Mouse (Mus musculus): Measurements from ENCODE around the gene Kcnj12. TPM values are rescaled to one million over a fixed set of nuclear protein-coding genes. Genes with fewer than 3 reads are reported as not detected.

The Kcnj12 gene
- polyA plus RNA-seq, 1 experiment from 2014 or later = 0.76 TPM

GRCm38 (mm10) chr11:61062548-61063461 is 40.4 kb downstream of the Kcnj12 start:
- WGBS = 80% methylated on average over 18 of the region's 18 CpGs

GRCm38 (mm10) chr11:61063503-61063902 is 41.1 kb downstream of the Kcnj12 start:
- Histone ChIP-seq H3K27me3 (replicated peaks; ENCODE audit: control insufficient read depth, insufficient read depth, low read length) (no peaks in the 10 kb centered on the region), H3K36me3 (ENCODE audit: control insufficient read depth, insufficient read depth) (no peaks in the 10 kb centered on the region), H3K4me3 (ENCODE audit: low read depth, low read length) (no peak overlapping the region), H3K27ac (ENCODE audit: low read depth, low read length) (no peak overlapping the region), H3K4me1 (replicated peaks; ENCODE audit: control insufficient read depth, insufficient read depth, low read length) (0 out of 2 replicates have a peak, but pooled peaks cover 3% of the 10 kb centered on the region), H3K9ac (ENCODE audit: low read depth, low read length) (no peak overlapping the region), H3K4me2 (replicated peaks; ENCODE audit: low read depth) (no peak overlapping the region), H3K9me3 (ENCODE audit: control insufficient read depth) (no peaks in the 10 kb centered on the region)
- ATAC-seq = no peak
- WGBS = 79% methylated on average over 6 of the region's 6 CpGs
- no peak for TF ChIP-seq CTCF (IDR thresholded peaks at IDR 0.05; ENCODE audit: low read depth)

More at GRCm38 (mm10) chr11:61062548-61063461, 40.4 kb downstream of the Kcnj12 start:
- ATAC-seq = no peak
- TF ChIP-seq CTCF (IDR thresholded peaks at IDR 0.05; ENCODE audit: low read depth) = 0 out of 2 replicates have a peak, but pooled peaks have one; percentile 10
- Histone ChIP-seq H3K4me1 (replicated peaks; ENCODE audit: control insufficient read depth, insufficient read depth, low read length) (0 out of 2 replicates have a peak, but pooled peaks cover 3% of the 10 kb centered on the region), H3K4me2 (replicated peaks; ENCODE audit: low read depth) (no peak overlapping the region), H3K36me3 (ENCODE audit: control insufficient read depth, insufficient read depth) (no peaks in the 10 kb centered on the region), H3K27me3 (replicated peaks; ENCODE audit: control insufficient read depth, insufficient read depth, low read length) (no peaks in the 10 kb centered on the region), H3K27ac (ENCODE audit: low read depth, low read length) (no peak overlapping the region), H3K4me3 (ENCODE audit: low read depth, low read length) (no peak overlapping the region), H3K9me3 (ENCODE audit: control insufficient read depth) (no peaks in the 10 kb centered on the region), H3K9ac (ENCODE audit: low read depth, low read length) (no peak overlapping the region)

DNA sequence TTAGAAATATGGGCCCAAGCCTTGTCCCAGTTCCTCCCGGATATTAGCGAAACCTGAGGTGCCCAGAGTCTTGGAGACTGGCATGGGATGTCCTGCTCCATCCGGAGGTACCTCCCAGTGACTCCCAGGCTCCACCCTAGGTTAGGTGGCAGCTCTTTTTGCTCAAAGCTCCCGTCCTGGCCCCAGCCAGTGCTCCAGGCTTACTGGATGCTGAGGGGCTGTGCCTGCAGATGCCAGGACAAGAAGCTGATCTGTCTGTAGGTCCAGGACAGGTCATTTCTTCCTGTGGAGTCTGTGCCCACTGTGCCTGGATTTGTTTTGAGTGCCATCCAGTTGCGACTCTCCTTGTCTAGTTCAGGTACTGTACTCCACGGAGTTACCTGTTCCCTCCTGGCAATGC is 43.3 kb downstream of the Kcnj12 start:
- Histone ChIP-seq H3K27ac (ENCODE audit: low read depth, low read length) (no peak overlapping the region), H3K9me3 (ENCODE audit: control insufficient read depth) (no peaks in the 10 kb centered on the region), H3K36me3 (ENCODE audit: control insufficient read depth, insufficient read depth) (no peaks in the 10 kb centered on the region), H3K27me3 (replicated peaks; ENCODE audit: control insufficient read depth, insufficient read depth, low read length) (no peaks in the 10 kb centered on the region), H3K4me3 (ENCODE audit: low read depth, low read length) (no peak overlapping the region), H3K4me1 (replicated peaks; ENCODE audit: control insufficient read depth, insufficient read depth, low read length) (0 out of 2 replicates have a peak, but pooled peaks cover 3% of the 10 kb centered on the region), H3K4me2 (replicated peaks; ENCODE audit: low read depth) (no peak overlapping the region), H3K9ac (ENCODE audit: low read depth, low read length) (no peak overlapping the region)
- no peak for TF ChIP-seq CTCF (IDR thresholded peaks at IDR 0.05; ENCODE audit: low read depth)
- no peak for ATAC-seq
- 89% methylated on average over 6 of the region's 6 CpGs for WGBS

GRCm38 (mm10) chr11:61067133-61067835 is 44.9 kb downstream of the Kcnj12 start:
- no peak overlapping the region for H3K9ac ChIP-seq (ENCODE audit: low read depth, low read length)
- ATAC-seq = no peak

DNA sequence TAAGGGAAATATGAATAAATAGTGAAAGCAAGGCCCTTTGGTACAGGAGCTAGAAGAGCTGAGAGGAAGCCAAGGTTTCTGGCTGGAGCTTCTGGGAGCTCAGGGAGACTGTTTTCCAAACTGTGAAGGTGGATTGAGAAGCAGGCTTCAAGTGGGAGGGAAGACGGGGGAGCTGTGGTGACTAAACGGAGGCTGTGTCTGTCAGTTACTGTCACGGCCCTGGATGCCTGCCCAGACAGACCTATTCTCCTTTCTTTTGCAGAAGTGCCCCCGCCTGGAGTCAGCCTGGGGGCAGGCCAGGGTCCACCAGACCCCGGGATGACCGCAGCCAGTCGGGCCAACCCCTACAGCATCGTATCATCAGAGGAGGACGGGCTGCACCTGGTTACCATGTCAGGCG is 46.5 kb downstream of the Kcnj12 start:
- Histone ChIP-seq H3K9ac (ENCODE audit: low read depth, low read length) (no peak overlapping the region), H3K9me3 (ENCODE audit: control insufficient read depth) (no peaks in the 10 kb centered on the region), H3K27ac (ENCODE audit: low read depth, low read length) (no peak overlapping the region), H3K4me3 (ENCODE audit: low read depth, low read length) (no peak overlapping the region), H3K4me2 (replicated peaks; ENCODE audit: low read depth) (no peak overlapping the region), H3K36me3 (ENCODE audit: control insufficient read depth, insufficient read depth) (no peaks in the 10 kb centered on the region), H3K4me1 (replicated peaks; ENCODE audit: control insufficient read depth, insufficient read depth, low read length) (no peaks in the 10 kb centered on the region), H3K27me3 (replicated peaks; ENCODE audit: control insufficient read depth, insufficient read depth, low read length) (no peaks in the 10 kb centered on the region)
- no peak for TF ChIP-seq CTCF (IDR thresholded peaks at IDR 0.05; ENCODE audit: low read depth)
- WGBS = 91% methylated on average over 10 of the region's 10 CpGs
- no peak for ATAC-seq

More at GRCm38 (mm10) chr11:61067133-61067835, 44.9 kb downstream of the Kcnj12 start:
- no peak overlapping the region for H3K4me2 ChIP-seq (replicated peaks; ENCODE audit: low read depth)
- H3K27ac ChIP-seq (ENCODE audit: low read depth, low read length) = no peak overlapping the region
- no peaks in the 10 kb centered on the region for H3K9me3 ChIP-seq (ENCODE audit: control insufficient read depth)
- H3K36me3 ChIP-seq (ENCODE audit: control insufficient read depth, insufficient read depth) = no peaks in the 10 kb centered on the region
- H3K27me3 ChIP-seq (replicated peaks; ENCODE audit: control insufficient read depth, insufficient read depth, low read length) = no peaks in the 10 kb centered on the region
- TF ChIP-seq CTCF (IDR thresholded peaks at IDR 0.05; ENCODE audit: low read depth) = no peak
- no peak overlapping the region for H3K4me3 ChIP-seq (ENCODE audit: low read depth, low read length)
- WGBS = 82% methylated on average over 9 of the region's 9 CpGs
- no peaks in the 10 kb centered on the region for H3K4me1 ChIP-seq (replicated peaks; ENCODE audit: control insufficient read depth, insufficient read depth, low read length)

DNA sequence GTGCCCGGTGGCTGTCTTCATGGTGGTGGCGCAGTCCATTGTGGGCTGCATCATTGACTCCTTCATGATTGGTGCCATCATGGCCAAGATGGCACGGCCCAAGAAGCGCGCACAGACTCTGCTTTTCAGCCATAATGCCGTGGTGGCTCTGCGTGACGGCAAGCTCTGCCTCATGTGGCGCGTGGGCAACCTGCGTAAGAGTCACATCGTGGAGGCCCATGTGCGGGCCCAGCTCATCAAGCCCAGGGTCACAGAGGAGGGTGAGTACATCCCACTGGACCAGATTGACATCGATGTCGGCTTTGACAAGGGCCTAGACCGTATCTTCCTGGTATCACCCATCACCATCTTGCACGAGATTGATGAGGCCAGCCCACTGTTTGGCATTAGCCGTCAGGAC is 47.3 kb downstream of the Kcnj12 start:
- no peaks in the 10 kb centered on the region for H3K36me3 ChIP-seq (ENCODE audit: control insufficient read depth, insufficient read depth)
- ATAC-seq = no peak
- H3K4me1 ChIP-seq (replicated peaks; ENCODE audit: control insufficient read depth, insufficient read depth, low read length) = no peaks in the 10 kb centered on the region
- H3K9ac ChIP-seq (ENCODE audit: low read depth, low read length) = no peak overlapping the region
- H3K9me3 ChIP-seq (ENCODE audit: control insufficient read depth) = no peaks in the 10 kb centered on the region
- 95% methylated on average over 18 of the region's 18 CpGs for WGBS
- no peak overlapping the region for H3K4me2 ChIP-seq (replicated peaks; ENCODE audit: low read depth)
- no peaks in the 10 kb centered on the region for H3K27me3 ChIP-seq (replicated peaks; ENCODE audit: control insufficient read depth, insufficient read depth, low read length)
- TF ChIP-seq CTCF (IDR thresholded peaks at IDR 0.05; ENCODE audit: low read depth) = no peak
- no peak overlapping the region for H3K27ac ChIP-seq (ENCODE audit: low read depth, low read length)
- H3K4me3 ChIP-seq (ENCODE audit: low read depth, low read length) = no peak overlapping the region

Measured in intestine, postnatal 0 days (tissue).